Mouse (Mus musculus) spleen, embryonic (tissue): ENCODE measurements around the gene Zic1.

Experiments
- CTCF ChIA-PET: fragments of 350-600 bp; sonication (Branson Sonifier 250); formaldehyde crosslinking; loops from one replicate; lab custom pipeline; 2022; lab: Charles Lee

Zic1 gene

DNA sequence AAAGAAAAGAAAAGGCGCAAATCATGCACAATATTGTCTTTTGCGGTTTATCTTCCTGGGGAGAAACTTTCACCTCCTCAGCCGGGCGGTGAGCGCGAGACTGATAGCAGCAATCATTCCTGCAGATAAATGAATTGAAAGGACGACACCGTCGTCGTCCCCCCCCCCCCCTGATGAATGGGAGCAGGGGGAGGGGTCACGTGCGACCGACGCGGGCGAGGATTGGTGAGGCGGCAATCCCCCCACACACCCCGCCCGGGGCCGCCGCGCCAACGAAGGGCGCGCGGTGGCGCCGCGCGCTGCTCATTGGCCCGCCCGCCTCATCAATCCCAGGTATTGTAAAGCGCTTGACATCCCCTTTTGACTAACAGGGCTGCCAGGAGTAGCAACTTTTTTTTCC, at the start of gene Zic1:
Gene Zic1, minus strand, starts transcription at position 147 of the 400 bp plus-strand sequence.
- CTCF ChIA-PET: no interaction called here

DNA sequence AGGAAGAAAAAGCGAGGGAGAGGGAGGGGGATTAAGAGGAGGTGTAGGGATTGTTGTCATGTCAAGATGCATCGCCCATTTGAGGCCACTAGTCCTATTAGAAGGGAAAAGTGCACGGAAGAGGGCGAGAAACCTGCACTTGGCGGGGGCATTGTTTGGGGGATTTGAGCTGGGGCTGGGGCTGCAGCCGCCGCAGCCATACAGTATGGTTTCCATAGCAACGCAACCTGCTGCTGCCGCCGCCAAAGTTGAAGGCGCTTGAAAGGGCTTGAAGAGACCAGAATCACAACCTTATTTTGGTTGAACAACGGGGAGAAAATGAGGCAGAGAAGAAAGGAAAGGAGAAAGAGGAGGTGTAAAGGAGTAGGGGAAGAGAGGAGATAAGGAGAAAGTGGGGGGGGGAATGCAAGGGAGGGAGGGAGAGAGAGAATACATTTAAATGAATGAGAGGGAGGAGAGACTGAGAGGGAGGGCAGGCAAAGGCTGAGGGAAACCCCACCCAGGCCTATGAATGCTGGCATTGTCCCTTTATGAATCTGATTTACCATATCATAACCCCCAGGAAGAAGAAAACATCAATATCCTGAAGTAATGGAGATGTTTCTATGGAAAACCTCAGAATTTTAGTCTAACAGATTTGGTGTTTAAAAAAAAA, 48.5 kb upstream of the Zic1 start:
- CTCF ChIA-PET: no interaction called here

DNA sequence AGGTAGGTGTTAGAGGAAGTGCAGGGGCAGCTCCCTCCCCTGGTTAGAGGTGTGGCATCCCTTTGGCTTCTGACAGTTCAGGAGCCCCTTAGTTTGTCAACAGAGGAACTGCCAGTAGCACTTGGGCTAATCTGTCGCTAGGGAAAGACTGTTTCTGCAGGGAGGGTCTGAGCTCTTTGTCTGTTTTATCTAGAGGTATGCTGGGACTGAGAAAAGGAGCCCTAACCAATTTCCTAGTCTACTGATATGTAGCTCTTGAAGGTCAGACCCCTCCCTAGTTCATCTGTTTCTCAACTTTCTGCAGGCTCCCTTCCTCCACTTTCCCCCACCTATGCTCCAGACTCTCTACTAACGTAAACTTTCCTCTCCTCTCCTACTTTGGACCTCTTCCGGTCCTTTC, 44.2 kb upstream of the Zic1 start:
- CTCF ChIA-PET: no interaction called here

DNA sequence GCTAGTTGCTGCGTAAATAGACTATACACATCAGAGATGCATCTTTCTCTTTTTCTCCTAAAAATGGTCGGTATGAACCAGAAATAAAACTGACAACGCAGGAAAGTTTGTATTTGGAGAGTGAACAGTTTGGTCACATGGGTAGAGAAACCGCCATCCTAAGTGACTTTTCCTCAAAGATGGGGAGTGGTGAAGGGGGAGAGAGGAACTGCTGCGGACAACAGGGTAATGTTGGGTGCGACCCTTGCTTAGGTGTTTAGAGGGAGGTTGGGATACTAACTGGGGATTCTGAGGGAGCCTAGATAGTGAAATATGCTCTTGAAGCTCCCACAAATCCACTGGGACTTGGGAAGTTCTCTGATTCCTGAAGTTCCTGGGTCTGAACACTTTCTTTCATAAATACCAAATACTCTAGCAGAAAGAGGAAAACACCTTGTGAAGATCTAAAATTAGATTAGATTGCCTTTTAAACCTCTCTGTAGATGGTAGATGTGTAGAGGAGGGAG, 40.7 kb upstream of the Zic1 start:
- CTCF ChIA-PET: no interaction called here

DNA sequence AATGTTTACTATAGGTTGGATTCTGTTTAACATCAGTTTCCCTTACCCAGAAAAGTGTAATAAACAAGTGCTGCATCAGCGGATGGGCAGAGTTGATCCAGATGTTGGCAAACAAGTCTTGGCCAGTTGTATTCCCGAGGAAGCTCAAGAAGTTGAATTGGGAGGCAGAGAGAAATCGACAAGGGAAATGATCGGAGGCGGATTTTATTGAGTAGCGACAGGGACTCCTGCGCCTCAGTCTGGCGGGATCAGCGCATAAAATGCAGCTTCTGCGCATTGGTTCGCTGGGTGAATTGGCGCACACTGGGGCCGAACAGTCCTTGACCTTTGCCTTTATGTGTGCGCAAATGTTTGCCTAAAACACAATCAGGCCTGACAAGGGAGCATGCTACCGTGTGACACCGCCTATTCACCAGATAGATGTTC, 40.2 kb upstream of the Zic1 start:
- CTCF ChIA-PET: no interaction called here

DNA sequence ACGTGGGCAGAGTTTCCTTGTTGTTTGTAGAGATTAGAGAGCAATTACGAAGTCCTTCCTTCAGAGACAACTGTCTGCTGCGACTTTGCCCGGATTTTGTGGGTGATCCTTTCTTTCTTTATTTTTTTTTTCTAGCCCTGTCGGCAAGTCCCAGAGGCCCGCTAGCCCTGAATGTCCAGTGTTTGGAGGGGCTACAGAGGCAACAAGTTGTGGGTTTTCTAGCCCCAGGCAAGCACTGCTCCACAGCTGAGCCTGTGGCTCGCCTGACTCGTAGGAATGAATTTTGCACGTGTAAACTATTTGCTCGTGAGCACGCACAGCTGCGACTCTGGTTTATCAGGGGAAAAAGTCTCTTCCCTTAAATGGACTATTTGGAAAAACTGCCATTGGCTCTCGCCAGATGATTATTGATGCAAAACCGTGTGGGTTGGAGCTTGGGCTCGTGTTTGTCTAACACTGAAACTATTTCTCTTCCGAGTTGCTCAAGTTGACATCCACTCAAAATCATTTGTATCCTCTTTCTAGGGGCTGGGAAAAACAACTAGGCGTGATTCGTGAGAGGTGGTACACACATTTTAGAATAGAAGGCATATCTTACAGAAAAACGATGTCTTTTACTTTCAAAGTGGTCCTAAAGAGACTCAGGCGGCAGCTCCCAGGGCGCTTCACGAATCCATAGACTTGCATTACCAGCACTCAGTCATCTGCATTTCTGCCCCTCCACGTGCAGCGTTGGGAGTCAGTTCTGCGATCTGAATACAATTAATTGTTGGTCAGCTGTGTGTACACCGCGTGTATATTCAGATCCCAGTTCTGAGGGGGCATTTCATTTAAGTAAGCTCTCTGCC, 39.5 kb upstream of the Zic1 start:
- CTCF ChIA-PET: no interaction called here

DNA sequence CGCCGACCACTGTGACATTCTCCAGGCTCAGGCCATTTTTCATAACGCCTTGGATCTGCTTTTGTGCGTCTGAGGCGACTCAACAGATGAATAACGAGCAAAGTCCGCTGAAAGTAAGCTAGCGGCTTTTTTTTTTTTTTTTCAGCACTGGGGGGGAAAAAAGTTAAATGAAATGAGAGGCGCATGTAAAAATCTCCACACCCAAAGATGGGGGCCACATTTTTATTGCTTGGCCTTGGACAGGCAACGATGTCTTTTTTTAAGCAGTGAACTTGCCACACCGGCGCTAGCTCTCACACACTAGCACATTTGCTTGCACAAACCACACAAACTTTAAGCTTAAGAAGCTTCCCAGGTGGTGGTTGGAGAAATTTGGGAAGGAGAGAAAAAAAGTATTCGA, 38.6 kb upstream of the Zic1 start:
- CTCF ChIA-PET: no interaction called here

DNA sequence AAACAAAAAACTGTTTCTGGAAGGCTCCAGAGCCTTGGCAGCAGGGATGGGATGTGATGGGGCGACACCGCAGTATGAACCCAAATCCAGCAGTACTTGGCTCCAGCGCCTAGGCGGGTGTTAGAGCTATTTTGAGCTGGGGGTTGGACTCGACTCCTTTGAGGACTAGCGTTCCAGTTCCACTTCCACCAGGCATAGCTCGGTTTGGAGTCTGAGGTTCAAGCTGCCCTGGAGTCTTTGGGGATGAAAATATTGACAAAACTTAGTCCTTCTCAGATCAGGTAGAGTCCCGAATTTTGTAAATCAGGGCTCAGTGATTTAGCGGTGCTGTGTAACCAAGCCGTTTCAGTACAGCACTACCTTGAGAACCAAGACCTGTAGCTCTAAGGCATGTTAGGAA, 35.9 kb upstream of the Zic1 start:
- CTCF ChIA-PET: no interaction called here

DNA sequence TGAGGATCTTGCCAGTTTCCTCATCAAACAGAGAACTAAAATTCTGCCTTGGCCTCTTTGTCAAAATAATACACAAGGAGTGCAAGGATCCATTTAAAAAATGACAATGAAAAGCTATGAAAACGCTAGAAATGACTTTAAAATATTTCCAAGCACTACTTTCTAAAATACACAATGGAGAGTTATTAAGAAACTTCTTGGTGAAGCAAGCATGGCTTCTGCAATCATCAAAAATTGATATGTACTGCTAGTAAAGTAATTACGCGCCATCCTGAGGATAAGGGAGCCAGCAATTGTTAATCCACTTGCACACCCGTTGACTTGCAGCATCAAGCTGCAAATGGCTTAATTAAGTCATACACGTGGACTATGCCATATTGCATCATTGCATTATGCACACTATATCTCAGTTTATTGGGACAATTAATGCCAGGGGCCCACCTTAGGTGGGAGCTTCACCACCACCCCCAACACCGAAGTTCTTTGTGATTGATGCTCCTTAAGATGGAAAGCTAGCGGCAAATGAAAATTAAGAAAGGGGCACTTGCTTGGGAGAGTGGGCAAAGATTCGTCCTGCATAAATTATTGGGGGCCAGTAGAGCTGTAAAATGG, 35.0 kb upstream of the Zic1 start:
- CTCF ChIA-PET: interaction anchor here (0.6 kb wide), 1 partner anchor 432 kb away, joined by 3 read pairs; no protein-coding TSS in a partner anchor

DNA sequence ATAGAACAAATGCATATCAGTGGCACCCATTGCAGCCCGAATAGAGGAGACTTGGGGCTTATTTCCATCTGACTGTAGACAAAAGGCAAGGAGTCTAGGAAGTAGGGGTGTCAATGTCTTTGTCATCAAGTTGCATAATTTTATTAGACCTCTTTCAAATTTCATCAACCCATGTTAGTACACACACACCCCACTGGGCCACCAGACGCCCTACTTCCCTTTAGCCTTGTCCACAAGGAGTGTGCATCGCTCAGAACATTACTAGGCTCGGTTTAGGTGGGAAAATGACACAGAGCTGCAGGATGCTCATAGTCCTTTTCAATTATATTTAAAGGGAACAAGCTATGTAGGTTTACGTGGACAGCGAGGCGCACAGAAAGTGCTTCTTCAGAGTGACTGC, 34.4 kb upstream of the Zic1 start:
- CTCF ChIA-PET: no interaction called here

DNA sequence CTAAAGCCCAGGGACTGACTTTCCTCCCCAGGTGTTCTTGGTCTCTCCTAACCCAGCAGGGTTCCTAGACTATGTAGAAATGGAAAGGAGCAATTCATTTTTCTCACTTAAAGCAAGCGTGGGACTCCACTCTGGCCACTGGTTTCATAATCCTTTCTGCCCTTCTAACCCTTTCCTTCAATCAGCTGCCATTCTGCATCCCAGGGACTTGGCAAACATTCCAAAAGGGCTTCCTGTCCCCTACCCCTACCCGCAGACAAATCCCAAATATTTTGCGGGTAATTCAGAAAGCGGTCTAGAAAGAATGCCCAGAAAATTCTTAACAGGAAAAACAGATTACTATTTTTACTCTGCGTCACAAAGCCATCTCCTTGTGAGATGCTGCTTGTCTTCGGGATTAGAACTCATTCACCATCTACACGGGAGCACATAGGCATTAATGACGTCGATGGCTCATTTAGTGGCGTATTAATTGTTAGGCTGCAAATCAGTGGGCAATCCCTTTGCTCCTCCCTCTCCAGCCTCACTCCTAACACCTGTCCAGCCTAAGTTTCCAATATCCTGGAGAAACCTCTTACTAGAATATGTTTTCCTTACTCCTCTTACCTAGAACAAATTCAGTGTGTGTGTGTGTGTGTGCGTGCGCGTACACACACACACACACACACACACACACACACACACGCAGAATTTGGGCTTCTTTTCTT, 29.6 kb upstream of the Zic1 start:
- CTCF ChIA-PET: no interaction called here

DNA sequence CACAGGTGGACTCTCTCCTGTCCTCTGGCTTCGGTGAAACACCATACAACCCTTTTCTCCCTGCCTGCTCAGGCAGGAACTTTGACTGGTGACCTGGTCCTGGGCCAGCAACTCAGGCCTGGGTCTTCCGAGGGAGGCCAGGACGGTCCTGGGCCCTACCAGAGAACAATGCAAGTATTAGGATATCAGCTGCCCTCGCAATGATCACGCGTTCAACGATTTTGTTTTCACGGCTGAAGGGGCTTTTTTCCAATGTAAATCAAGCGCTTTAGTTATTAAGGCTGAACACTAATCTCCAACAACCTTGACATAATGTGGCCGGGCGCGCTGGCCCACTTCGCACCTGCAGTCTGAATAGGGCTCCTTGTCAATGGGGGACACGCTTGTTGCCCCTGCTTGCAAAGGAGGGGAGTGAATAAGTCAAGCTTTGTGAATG, 28.6 kb upstream of the Zic1 start:
- CTCF ChIA-PET: no interaction called here

DNA sequence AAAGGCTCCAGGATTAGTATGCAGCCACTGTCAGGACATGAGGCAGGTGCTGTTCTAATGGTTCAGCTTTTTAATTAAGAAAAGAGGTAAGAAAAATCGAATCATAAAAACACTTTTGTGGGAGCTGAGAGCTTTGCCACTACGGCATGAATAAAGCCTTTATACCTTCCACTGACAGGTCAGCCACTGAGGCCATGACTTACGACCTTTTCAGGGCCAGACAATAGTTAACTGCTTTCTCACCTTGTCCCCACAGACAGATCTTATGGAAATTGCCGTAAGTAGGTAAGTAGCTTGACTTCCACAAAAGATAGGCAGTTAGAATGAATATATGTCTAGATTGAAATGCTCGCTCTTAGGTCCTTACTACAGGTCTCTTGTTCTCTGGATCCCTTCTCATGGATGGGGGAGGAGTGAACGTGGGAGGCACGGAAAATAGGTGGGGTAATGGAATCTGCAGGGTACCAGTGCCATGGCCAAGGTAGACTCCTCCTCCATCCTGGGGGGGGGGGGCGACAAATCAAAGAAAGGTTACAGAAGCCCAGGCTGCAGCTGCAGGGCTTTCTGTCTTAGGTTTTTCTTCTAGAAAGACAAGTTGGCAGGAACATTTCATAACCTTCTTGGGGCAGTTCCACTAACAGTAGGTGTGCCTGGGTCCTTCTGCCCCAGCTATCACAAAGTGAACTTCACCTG, 27.9 kb upstream of the Zic1 start:
- CTCF ChIA-PET: no interaction called here

DNA sequence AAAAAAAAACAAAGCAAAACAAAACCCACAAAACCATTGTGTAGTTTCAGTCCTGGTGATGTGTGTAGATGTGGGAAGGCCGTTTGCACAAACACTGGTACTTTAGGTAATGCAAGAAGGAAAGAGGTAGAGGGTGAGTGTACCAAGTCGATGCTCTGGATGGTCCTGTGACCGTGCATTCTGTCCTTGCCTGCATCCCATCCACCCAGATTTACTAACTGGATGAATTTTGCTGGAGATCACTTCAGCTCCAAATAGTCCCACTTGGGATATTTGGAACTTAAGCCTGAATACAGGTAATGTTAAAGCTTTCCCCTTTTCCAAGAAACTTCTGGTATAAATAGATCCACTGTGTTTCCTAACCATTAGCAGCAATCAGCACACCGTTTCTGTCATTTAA, 22.6 kb upstream of the Zic1 start:
- CTCF ChIA-PET: no interaction called here

DNA sequence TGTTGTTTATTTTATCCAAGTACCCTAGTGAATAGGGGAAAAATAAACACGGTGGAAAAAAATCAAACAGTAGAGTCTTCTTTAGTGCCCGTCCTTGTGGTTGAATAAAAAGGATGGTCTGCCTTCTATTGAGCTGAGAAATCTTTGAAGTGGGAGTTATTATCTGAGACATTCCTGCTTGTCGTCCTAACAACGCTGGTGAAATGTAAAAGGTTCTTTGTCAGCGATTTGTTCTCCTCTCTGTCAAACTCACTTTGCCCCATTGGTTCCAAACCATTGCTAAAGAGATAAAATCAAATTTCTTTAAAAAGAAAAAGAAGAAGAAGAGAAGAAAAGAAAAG, 22.1 kb upstream of the Zic1 start:
- CTCF ChIA-PET: no interaction called here

DNA sequence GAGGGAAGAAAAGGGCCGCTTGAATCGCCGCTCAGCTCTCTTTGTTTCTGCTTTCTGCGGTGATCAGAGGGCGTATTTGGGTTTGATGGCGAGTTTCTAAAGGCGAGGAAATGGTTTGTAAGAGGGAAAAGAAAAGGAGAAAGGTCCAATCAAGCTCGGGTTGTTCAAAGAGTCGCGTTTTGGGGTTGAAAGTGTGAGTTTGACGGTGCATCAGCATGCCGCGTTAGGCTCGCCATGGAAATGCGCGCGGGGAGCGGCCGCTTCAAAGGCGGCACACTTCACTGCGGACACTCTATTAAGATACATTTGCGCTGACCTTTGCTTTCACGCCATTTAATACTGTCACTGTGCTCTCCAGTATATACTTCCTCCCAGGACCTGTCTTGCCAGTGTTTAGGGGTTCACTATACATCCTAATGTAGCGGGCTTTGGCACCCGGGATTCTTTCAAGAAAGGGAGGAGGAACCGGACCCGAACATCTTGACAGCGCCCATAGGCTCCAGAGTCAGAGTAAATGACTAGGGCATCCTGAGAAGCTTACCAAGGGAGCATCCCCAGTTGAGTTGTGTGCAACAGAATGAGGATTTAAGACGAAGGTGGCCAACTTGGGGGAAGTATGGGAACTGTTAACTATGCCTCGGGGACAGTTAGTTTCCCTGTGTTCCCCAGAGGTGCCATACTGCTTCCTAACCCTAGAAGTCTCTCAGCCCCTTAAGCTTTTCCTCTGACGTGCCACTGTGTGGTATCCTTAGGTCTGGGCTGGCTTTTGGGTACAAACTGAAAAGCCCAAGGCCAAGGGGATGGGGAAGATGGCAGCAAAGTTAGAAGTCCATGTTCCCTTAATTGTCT, 21.5 kb upstream of the Zic1 start:
- CTCF ChIA-PET: no interaction called here

DNA sequence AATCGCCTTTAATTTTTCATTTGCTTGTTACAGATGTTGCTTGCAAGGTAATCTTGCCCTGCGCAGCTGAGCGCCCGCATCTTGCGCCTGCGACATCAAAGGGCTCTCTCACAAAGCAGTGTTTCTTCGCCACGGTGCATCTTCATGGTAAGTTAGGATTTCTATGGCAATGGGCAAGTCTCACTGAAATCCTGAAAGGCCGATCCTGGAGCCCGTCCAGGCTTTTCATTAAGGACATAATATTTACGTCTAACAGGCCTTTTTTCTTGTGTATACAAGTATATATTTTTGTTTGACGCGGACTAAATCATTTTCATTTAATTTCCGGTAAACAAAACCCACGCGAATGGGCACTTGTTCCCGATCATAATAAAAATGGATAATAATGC, 20.9 kb upstream of the Zic1 start:
- CTCF ChIA-PET: no interaction called here

DNA sequence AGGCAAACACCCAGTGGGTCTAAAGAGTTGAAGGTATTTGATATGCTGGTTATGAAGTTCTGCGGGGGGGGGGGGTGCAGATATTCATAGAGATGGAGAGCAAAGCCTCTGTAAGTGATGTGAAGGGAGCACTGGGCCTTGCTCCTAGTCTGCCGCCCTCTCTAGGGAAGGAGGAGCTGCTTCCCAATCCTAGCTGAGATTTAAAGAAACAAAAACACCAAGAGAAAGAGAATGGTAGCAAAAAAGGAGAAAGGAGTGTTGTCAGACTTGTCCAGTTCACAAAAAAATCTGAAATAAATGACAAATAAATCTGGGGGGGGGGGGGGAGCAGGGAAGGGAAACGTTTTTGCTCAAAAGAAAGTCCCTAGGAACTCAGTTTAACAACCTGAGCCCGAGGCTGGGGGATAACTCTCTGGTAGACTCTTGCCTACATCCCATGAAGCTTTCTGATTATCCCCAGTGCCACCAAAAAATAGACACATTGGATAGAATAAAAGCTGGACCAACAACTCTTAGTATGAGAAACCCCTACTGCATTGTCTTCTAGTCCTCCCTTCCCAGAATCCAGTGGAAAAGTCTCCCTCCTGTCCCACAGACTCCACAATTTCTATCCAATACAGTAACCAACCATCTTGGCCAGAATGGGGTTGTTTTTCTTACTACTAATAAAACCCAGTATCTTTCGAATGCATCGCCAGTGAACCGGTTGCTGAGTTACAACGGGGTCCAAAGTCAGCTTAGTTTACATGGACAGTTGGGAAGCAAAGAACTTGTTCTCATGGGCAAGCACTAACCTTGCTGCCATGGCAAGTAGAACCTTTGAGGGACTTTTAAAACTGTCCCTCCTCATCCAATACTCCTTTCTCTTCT, 20.2 kb upstream of the Zic1 start:
- CTCF ChIA-PET: interaction anchor here (0.7 kb wide), 1 partner anchor 191 kb away, joined by 4 read pairs; no protein-coding TSS in a partner anchor
